Mouse (Mus musculus): Measurements from ENCODE around the gene Bcl2l12.

Gene Bcl2l12

GRCm38 (mm10) chr7:45035631-45036030 lies 37.1 kb upstream of the Bcl2l12 start:
- H3K9me3 ChIP-seq (ENCODE audit: low read length) = no peaks in the 10 kb centered on the region
- H3K27me3 ChIP-seq (ENCODE audit: insufficient read depth, low read length) = no peaks in the 10 kb centered on the region
- H3K4me1 ChIP-seq (replicated peaks; ENCODE audit: low read depth, low read length) = peaks cover 29% of the 10 kb centered on the region
- H3K36me3 ChIP-seq (ENCODE audit: insufficient read depth, low read length) = peaks cover 99% of the 10 kb centered on the region
- TF ChIP-seq NANOG (IDR thresholded peaks at IDR 0.05; ENCODE audit: borderline replicate concordance, low read length) (no peak), CTCF (conservative IDR thresholded peaks at IDR 0.05; ENCODE audit: low read length) (no peak), POU5F1 (IDR thresholded peaks at IDR 0.05; ENCODE audit: borderline replicate concordance, low read length) (no peak)
- no peak overlapping the region for H3K4me3 ChIP-seq (replicated peaks; ENCODE audit: low read length)

DNA sequence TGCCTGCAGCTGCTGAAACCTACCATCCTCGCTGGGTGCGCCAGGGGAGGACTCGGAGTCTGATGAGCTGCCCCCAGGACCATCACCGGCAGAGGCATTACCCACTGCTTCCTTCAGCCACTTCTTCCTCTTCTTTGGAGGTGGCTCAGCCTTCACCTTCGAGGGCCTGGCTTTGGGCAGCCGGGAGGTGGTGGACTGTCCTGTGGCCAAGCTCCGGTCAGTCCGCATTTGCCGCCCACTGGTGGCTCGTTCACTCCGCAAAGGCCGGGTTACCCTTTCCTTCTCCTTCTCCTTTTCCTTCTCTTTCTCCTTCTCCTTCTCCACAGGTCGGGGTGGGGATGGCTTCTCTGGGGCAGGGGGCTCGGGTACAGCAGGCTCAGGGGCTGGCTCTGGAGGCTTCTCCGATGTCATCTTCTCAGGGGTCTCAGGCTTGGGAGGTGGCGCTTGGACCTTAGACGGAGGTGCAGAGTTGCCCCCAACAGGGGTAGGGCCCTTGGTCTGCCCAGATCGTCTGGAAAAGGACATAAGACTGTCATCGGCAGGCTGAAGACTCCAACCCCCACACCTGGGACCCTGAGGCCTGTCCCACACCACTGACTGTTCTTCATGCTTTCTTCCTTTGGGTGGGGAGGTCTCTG lies 35.3 kb upstream of the Bcl2l12 start:
- Histone ChIP-seq H3K9me3 (ENCODE audit: low read length) (no peaks in the 10 kb centered on the region), H3K36me3 (ENCODE audit: insufficient read depth, low read length) (peaks cover 99% of the 10 kb centered on the region), H3K4me3 (replicated peaks; ENCODE audit: low read length) (no peak overlapping the region), H3K27me3 (ENCODE audit: insufficient read depth, low read length) (no peaks in the 10 kb centered on the region), H3K4me1 (replicated peaks; ENCODE audit: low read depth, low read length) (peaks cover 32% of the 10 kb centered on the region)
- TF ChIP-seq CTCF (conservative IDR thresholded peaks at IDR 0.05; ENCODE audit: low read length) = no peak
- TF ChIP-seq NANOG (IDR thresholded peaks at IDR 0.05; ENCODE audit: borderline replicate concordance, low read length) = no peak
- TF ChIP-seq POU5F1 (IDR thresholded peaks at IDR 0.05; ENCODE audit: borderline replicate concordance, low read length) = no peak

DNA sequence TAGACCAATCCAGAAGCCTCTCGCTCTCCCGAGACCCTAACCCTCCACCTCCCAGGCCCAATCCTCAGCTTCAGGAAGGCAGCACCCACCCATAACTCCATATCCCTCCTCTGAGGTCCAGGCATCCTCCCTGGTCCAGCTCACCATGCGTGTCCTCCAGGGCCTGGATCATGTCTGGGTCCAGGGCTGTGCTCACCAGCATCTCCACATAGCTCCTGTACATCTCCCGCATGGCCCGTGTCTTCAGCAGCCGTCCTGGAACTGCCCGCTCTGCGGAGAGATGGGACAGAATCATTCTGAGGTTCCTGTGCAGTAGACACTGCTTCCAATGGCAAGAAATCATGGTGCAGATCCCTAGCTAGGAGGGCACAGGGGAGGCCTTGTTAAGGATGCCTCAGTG lies 32.3 kb upstream of the Bcl2l12 start:
- Histone ChIP-seq H3K27me3 (ENCODE audit: insufficient read depth, low read length) (no peaks in the 10 kb centered on the region), H3K36me3 (ENCODE audit: insufficient read depth, low read length) (peaks cover 95% of the 10 kb centered on the region), H3K9me3 (ENCODE audit: low read length) (no peaks in the 10 kb centered on the region), H3K4me3 (replicated peaks; ENCODE audit: low read length) (no peak overlapping the region), H3K4me1 (replicated peaks; ENCODE audit: low read depth, low read length) (peaks cover 43% of the 10 kb centered on the region)
- TF ChIP-seq CTCF (conservative IDR thresholded peaks at IDR 0.05; ENCODE audit: low read length) = no peak

DNA sequence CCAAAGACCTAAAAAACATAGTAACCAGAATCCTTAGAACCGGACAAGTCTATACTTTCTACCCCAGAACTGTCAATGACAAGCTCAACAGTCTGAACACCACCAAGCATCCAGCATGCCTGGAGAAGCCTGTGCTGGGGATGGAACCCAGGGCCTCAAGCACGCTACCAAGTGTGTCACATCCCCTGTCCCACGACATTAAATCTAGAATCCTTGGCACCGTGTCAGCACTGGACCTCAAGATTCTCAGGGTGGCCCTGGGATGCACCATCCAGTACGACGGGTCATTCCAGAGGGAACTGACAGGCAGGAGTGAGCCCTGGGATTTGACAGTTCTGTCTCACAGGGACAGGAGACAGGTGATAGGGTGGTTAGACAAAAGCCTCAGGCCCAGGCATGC lies 31.5 kb upstream of the Bcl2l12 start:
- Histone ChIP-seq H3K36me3 (ENCODE audit: insufficient read depth, low read length) (peaks cover 87% of the 10 kb centered on the region), H3K4me1 (replicated peaks; ENCODE audit: low read depth, low read length) (peaks cover 51% of the 10 kb centered on the region), H3K27me3 (ENCODE audit: insufficient read depth, low read length) (no peaks in the 10 kb centered on the region), H3K9me3 (ENCODE audit: low read length) (no peaks in the 10 kb centered on the region), H3K4me3 (replicated peaks; ENCODE audit: low read length) (no peak overlapping the region)
- no peak for TF ChIP-seq CTCF (conservative IDR thresholded peaks at IDR 0.05; ENCODE audit: low read length)
- no peak for TF ChIP-seq POU5F1 (IDR thresholded peaks at IDR 0.05; ENCODE audit: borderline replicate concordance, low read length)
- TF ChIP-seq NANOG (IDR thresholded peaks at IDR 0.05; ENCODE audit: borderline replicate concordance, low read length) = no peak

DNA sequence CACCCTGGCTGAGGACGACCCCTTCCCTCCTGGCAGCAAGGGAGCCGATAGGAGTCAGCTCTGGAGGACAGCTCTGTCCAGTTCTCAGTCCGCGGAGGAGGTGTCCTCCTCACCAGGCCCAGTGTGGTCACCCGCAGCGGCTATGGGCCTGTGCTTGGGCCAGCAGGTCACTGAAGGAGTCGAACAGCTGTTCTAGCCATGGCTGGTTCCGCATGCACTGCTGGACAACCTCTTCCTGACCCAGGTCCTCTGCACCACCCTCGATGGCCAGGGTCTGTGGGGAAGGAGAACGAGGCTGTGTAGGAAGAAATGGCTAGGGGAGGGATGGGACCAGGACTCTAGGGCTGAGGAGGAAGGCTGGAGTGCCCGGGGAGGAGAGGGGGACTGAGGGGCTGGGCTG lies 29.8 kb upstream of the Bcl2l12 start:
- no peak for TF ChIP-seq CTCF (conservative IDR thresholded peaks at IDR 0.05; ENCODE audit: low read length)
- no peak for TF ChIP-seq NANOG (IDR thresholded peaks at IDR 0.05; ENCODE audit: borderline replicate concordance, low read length)
- TF ChIP-seq POU5F1 (IDR thresholded peaks at IDR 0.05; ENCODE audit: borderline replicate concordance, low read length) = no peak
- H3K4me3 ChIP-seq (replicated peaks; ENCODE audit: low read length) = no peak overlapping the region
- H3K9me3 ChIP-seq (ENCODE audit: low read length) = no peaks in the 10 kb centered on the region
- peaks cover 70% of the 10 kb centered on the region for H3K36me3 ChIP-seq (ENCODE audit: insufficient read depth, low read length)
- no peaks in the 10 kb centered on the region for H3K27me3 ChIP-seq (ENCODE audit: insufficient read depth, low read length)
- peaks cover 58% of the 10 kb centered on the region for H3K4me1 ChIP-seq (replicated peaks; ENCODE audit: low read depth, low read length)

DNA sequence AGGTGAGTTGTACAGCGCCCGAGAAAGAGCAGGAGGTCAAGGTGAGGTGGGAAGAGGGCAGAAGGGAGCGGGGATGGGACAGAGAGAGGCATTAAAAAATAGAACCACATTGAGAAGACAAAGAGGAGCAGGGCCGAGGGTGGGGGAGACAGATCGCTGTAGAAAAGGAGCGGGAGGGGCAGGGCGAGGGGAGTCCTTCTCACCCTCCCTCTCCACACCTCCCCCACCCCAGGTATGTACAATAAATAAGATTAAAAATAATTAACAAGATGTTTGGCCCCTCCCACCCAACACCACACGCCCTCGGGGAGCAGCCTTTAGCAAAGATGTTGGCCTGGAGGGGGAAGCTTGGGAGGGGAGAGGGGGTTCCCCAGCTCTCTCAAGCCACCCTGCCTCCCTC lies 29.2 kb upstream of the Bcl2l12 start:
- Histone ChIP-seq H3K36me3 (ENCODE audit: insufficient read depth, low read length) (peaks cover 64% of the 10 kb centered on the region), H3K27me3 (ENCODE audit: insufficient read depth, low read length) (no peaks in the 10 kb centered on the region), H3K4me1 (replicated peaks; ENCODE audit: low read depth, low read length) (peaks cover 58% of the 10 kb centered on the region), H3K4me3 (replicated peaks; ENCODE audit: low read length) (no peak overlapping the region), H3K9me3 (ENCODE audit: low read length) (no peaks in the 10 kb centered on the region)
- TF ChIP-seq CTCF (conservative IDR thresholded peaks at IDR 0.05; ENCODE audit: low read length) (no peak), POU5F1 (IDR thresholded peaks at IDR 0.05; ENCODE audit: borderline replicate concordance, low read length) (no peak), NANOG (IDR thresholded peaks at IDR 0.05; ENCODE audit: borderline replicate concordance, low read length) (no peak)

DNA sequence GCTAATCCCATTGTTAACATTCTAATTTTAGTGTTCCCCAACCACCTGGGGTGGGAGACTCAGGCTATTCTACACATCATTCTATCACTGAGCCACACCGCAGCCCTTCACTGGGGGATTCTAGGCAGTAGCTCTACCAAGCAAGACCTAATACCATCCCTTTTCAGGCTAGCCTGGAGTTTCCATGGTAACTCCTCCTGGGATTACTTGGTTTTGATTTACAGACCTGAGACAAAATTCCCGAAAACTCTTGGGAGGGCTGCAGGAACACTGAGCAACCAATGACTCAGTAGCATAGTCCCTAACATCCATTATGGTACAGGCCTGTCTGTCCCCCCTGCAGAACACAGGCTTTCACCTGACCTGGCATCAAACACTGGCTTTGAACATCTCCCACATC lies 27.7 kb upstream of the Bcl2l12 start:
- Histone ChIP-seq H3K9me3 (ENCODE audit: low read length) (no peaks in the 10 kb centered on the region), H3K27me3 (ENCODE audit: insufficient read depth, low read length) (no peaks in the 10 kb centered on the region), H3K4me3 (replicated peaks; ENCODE audit: low read length) (no peak overlapping the region), H3K4me1 (replicated peaks; ENCODE audit: low read depth, low read length) (peaks cover 58% of the 10 kb centered on the region), H3K36me3 (ENCODE audit: insufficient read depth, low read length) (peaks cover 52% of the 10 kb centered on the region)
- TF ChIP-seq POU5F1 (IDR thresholded peaks at IDR 0.05; ENCODE audit: borderline replicate concordance, low read length) (no peak), CTCF (conservative IDR thresholded peaks at IDR 0.05; ENCODE audit: low read length) (no peak)

DNA sequence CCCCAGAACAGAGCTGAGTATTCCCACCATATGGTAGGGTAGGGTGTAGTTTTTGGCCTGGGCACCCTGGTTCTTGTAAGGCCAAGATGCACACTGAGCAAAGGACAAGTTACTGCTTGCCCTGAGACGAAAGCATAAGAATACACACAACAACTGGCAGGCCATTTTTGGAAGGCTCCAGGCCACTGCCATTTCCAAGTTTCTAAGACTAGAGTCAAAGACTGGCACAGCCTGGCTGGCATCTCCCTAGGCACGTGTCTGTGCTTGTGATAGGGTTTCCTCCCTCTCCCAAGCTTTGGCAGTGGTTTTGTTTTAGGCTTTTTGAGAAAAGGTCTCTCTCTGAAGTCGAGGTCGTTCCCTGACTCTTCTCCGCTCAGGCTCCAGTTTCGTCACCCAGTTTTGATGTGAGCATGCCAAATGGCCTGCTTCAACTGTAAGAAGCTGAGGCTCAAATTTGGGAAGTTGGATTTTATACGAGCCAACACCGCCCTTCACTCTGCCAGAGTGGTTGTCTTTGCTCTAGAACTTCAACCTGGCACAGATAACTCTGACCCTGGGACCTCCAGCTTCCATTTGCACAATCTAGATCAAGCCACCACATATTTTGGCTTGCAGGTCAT lies 27.2 kb upstream of the Bcl2l12 start:
- Histone ChIP-seq H3K36me3 (ENCODE audit: insufficient read depth, low read length) (peaks cover 52% of the 10 kb centered on the region), H3K9me3 (ENCODE audit: low read length) (no peaks in the 10 kb centered on the region), H3K27me3 (ENCODE audit: insufficient read depth, low read length) (no peaks in the 10 kb centered on the region), H3K4me3 (replicated peaks; ENCODE audit: low read length) (no peak overlapping the region), H3K4me1 (replicated peaks; ENCODE audit: low read depth, low read length) (peaks cover 53% of the 10 kb centered on the region)
- no peak for TF ChIP-seq POU5F1 (IDR thresholded peaks at IDR 0.05; ENCODE audit: borderline replicate concordance, low read length)
- TF ChIP-seq NANOG (IDR thresholded peaks at IDR 0.05; ENCODE audit: borderline replicate concordance, low read length) = no peak
- TF ChIP-seq CTCF (conservative IDR thresholded peaks at IDR 0.05; ENCODE audit: low read length) = no peak
